Mouse (Mus musculus) WW6 (cell line): Measurements from ENCODE around the gene Teddm1b.
A peak's percentile ranks its signal among the peaks of the same experiment; 100 is the strongest.
"Not testable (repeated sequence)": the region's sequence is repeated elsewhere in the genome, so short reads cannot be mapped to it uniquely, and the experiment has no call there.

Experiments
- DNase-seq: peaks from one replicate; pipeline ENCODE4 v3.0.0-alpha.2; 2013; ENCODE audit warnings: low read depth, low spot score

Teddm1b gene

GRCm38 (mm10) chr1:153874045-153874444 is at the start of gene Teddm1b:
Gene Teddm1b, plus strand, starts transcription at chr1:153874345.
- no peak for DNase-seq

GRCm38 (mm10) chr1:153830746-153831145 is 43.4 kb upstream of the Teddm1b start:
- DNase-seq, result no peak

GRCm38 (mm10) chr1:153836036-153836435 is 38.1 kb upstream of the Teddm1b start:
- no peak for DNase-seq

GRCm38 (mm10) chr1:153842121-153842740 is 31.9 kb upstream of the Teddm1b start:
- DNase-seq, result no peak

- DNase-seq, result no peak
These were observed 30.1 kb upstream of the Teddm1b start, which contains the start of gene Rgsl1 for GRCm38 (mm10) chr1:153844042-153844441. Gene Rgsl1, minus strand, starts transcription at chr1:153844142.

- DNase-seq, result no peak
These were observed 27.7 kb upstream of the Teddm1b start for GRCm38 (mm10) chr1:153846420-153846819.

- no peak for DNase-seq
These were observed 27.3 kb upstream of the Teddm1b start for GRCm38 (mm10) chr1:153846867-153847266.

- not testable (repeated sequence) for DNase-seq
These were observed 21.4 kb upstream of the Teddm1b start for GRCm38 (mm10) chr1:153852696-153853095.

GRCm38 (mm10) chr1:153855946-153856345 is 18.2 kb upstream of the Teddm1b start:
- DNase-seq, result no peak

GRCm38 (mm10) chr1:153880391-153880790 is 6.2 kb downstream of the Teddm1b start:
- not testable (repeated sequence) for DNase-seq

- no peak for DNase-seq
These were observed 12.0 kb downstream of the Teddm1b start for GRCm38 (mm10) chr1:153886024-153886633.

GRCm38 (mm10) chr1:153890121-153890520 is 16.0 kb downstream of the Teddm1b start:
- DNase-seq, result no peak

- no peak for DNase-seq
These were observed 17.3 kb downstream of the Teddm1b start, which contains the start of gene Teddm1a for GRCm38 (mm10) chr1:153891442-153891841. Gene Teddm1a, plus strand, starts transcription at chr1:153891742.

GRCm38 (mm10) chr1:153893746-153894145 is 19.6 kb downstream of the Teddm1b start:
- no peak for DNase-seq

GRCm38 (mm10) chr1:153894201-153894893 is 20.2 kb downstream of the Teddm1b start:
- no peak for DNase-seq

GRCm38 (mm10) chr1:153894979-153895378 is 20.8 kb downstream of the Teddm1b start:
- peak; percentile 18 for DNase-seq

GRCm38 (mm10) chr1:153897196-153897595 is 23.1 kb downstream of the Teddm1b start:
- no peak for DNase-seq

- no peak for DNase-seq
These were observed 25.0 kb downstream of the Teddm1b start for GRCm38 (mm10) chr1:153898989-153899730.

GRCm38 (mm10) chr1:153899731-153900380 is 25.7 kb downstream of the Teddm1b start, which contains the start of the genes Glul and Teddm2:
Gene Glul, plus strand, starts transcription at chr1:153899944.
Gene Teddm2, minus strand, starts transcription at chr1:153900228.
- DNase-seq, result peak; percentile 94

GRCm38 (mm10) chr1:153900381-153900780 is 26.2 kb downstream of the Teddm1b start:
- peak; percentile 11 for DNase-seq
